Mouse (Mus musculus): Measurements from ENCODE around the gene Mkrn2. TPM values are rescaled to one million over a fixed set of nuclear protein-coding genes. Genes with fewer than 3 reads are reported as not detected.

Mkrn2 gene
- total RNA-seq (2018; cell fraction: chromatin; rRNA removed): 10 to 100 TPM in 9 of 26 experiments, 1 to 10 TPM in 15, under 1 TPM in 2; 0.85 to 17.7 (median 6.2) TPM
- total RNA-seq (2018; cell fraction: cytosol; rRNA removed): 10 to 100 TPM in 5 of 26 experiments, 1 to 10 TPM in 21; 4.3 to 12.0 (median 8.3) TPM
- 10 to 100 TPM in 5 of 26 experiments, 1 to 10 TPM in 21; 1.3 to 24.0 (median 4.9) TPM for total RNA-seq (2018; cell fraction: nucleus; rRNA removed)
- polyA plus RNA-seq (2018): 6.5 to 7.7 TPM (median 7.1 TPM) in 3 replicates

DNA sequence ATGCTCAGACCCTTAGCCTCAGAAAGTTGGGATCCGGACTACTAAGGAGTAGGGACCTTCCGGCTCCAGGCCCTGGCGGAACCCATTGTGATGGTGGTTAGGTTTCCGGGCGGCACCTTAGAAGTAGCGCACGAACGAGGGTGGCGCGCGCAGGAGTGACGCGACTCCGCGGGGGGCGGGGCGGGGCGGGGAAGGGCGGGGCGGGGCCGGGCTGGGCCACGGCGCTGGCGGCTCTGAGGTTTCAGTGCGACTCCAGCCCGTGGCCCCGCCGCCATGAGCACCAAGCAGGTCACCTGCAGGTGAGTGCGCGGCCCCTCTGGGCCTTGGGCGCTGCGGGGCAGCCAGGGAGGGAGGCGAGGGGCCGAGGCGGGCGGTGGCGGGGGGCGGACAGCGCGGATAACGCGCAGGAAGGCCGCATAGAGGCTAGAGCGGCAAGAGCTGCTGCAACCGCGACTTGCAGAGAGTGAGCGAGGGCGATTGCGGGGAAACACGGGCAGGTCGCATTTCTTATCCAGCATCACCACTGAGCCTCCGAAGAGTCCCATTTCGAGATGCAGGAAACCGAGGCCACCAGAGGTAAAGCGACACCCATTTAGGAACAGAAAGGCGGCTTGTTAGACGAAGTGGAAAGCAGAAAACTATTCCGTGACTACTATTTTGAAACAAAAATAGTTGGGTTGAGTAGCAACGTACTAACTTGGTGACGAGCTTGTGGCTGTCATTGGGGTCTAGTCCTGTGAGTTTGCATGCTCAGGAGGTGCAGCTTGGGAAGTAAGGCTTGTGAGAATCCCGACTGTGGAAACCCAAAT is at the start of gene Mkrn2:
Gene Mkrn2 (plus strand): TSS at position 188 of the 809 bp plus-strand sequence.
- Histone ChIP-seq H3K4me3 (ENCODE audit: inconsistent target) (peak within 1 kb of the TSS; percentile 79), H3K79me2 (ENCODE audit: inconsistent target) (peaks cover 46% of the 10 kb centered on the region), H3K36me3 (ENCODE audit: inconsistent target) (no peaks in the 10 kb centered on the region), H3K27ac (peak within 1 kb of the TSS; percentile 2; the same call in 1 of the 2 replicates)
- WGBS (ENCODE audit: missing documents): under 1% methylated on average over 61 of the region's 61 CpGs

DNA sequence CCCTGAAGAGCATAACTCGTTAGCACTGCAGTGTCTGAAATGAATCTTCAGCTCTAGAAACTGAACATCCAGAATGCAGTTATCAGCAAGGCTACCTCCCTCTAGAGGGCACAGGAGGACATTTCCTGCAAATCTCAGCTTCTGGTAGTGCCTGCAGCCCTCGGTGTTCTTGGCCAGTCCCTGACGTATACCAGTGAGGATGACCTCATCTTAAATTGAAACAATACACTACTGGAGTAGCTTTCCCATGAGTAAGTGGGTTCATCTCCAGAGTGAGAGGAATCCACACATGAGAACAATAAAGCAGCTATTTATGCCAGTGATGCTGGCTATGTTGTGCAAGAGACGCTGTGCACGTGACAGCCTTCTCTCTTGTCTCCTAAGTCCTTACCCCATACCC is 46.2 kb upstream of the Mkrn2 start:
- WGBS (ENCODE audit: missing documents): 66% methylated on average over 5 of the region's 5 CpGs
- Histone ChIP-seq H3K4me3 (ENCODE audit: inconsistent target) (no peak overlapping the region), H3K79me2 (ENCODE audit: inconsistent target) (no peaks in the 10 kb centered on the region), H3K27ac (no peak overlapping the region), H3K36me3 (ENCODE audit: inconsistent target) (no peaks in the 10 kb centered on the region)

DNA sequence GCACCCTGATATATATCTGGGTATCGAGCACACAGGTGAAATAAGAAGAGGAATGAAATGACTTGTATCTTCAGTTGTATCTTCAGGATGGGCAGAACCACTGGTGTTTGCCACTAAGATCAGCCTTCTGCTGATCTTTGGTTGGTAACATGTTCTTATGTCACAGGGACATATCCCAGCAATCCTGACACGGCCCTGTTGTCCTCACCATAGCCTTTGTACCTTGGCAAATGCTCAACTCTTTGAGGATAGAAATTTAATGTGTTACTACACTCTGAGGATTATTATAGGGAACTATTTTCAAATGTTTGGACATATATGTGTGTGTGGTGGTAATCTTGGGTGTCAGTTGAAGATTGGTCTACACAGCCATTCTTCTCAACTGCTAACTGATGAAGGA is 43.5 kb upstream of the Mkrn2 start:
- Histone ChIP-seq H3K36me3 (ENCODE audit: inconsistent target) (no peaks in the 10 kb centered on the region), H3K4me3 (ENCODE audit: inconsistent target) (no peak overlapping the region), H3K79me2 (ENCODE audit: inconsistent target) (no peaks in the 10 kb centered on the region), H3K27ac (no peak overlapping the region)
- 86% methylated on average over 2 of the region's 2 CpGs for WGBS (ENCODE audit: missing documents)

DNA sequence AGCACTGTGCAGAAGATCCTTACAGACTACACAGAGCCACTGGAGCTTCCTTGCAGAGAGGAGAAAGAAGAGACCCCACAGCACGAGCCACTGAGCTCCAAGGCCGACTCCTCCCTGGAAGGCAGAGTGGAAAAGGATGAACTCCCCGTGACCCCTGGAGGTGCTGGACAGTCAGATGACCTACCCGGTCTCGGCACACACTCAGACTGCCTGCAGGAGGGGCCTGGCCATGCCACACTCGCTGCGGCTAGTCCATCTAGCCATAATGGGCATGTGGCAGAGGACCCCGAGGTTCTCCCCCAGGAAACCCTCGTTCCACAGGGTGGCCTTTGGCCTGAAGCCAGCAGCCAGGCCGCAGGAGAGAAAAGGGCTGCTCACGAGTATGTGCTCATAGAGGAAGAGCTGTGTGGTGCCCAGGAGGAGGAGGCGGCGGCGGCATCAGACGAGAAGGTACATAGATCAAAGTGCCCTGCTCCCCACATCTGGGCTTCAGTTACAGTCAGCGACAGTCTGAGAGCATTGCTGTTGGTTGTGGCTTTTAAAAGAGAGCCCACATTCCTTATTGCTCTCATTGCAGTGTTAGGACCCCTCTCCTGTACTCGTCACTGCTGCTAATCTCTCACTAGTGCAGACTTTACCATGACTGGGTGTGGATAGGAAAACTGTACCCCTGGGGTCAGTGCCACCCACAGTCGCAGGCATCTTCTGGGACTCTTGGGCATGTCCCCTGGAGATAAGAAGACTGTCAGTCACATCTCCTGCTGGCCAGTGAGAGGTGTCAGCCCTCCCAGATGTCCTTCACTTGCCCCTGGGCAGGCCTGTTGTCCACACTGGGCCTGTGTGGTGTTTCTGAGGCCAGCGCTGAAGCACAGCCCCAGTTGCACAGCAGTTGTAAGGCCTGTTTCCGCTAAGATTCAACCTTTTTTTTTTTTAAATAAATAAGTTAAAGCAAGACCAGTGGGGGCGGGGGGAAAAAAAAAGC is 41.8 kb upstream of the Mkrn2 start:
- Histone ChIP-seq H3K4me3 (ENCODE audit: inconsistent target) (no peak overlapping the region), H3K27ac (no peak overlapping the region), H3K79me2 (ENCODE audit: inconsistent target) (no peaks in the 10 kb centered on the region), H3K36me3 (ENCODE audit: inconsistent target) (no peaks in the 10 kb centered on the region)
- WGBS (ENCODE audit: missing documents): 91% methylated on average over 20 of the region's 21 CpGs

DNA sequence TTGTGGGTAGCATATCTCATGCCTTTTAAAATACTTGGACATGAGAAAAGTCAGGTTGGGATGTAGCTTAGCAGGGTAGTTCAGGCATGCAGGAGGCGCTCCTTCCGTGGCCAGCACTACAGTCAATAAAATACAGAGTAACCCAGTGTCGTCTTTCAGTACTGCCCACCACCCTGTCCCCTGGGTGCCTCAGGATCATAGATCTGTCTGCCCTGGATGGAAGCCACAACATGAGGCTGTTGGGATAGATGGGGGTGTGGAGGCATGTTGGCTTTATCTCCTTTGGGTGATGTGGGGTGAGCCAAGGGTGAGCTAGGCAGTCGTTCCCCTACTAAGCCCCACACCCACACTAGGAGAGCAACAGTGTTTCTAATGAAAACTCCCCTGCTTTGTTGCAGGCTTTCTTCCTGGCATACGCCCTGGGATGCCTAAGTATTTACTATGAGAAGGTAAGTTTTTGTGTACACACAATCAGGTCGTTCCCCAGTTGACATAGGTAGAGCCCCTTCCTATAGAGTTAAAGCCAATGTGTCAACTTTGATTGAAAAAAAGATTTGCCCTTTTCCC is 36.1 kb upstream of the Mkrn2 start:
- Histone ChIP-seq H3K4me3 (ENCODE audit: inconsistent target) (no peak overlapping the region), H3K36me3 (ENCODE audit: inconsistent target) (no peaks in the 10 kb centered on the region), H3K79me2 (ENCODE audit: inconsistent target) (no peaks in the 10 kb centered on the region), H3K27ac (no peak overlapping the region)
- WGBS (ENCODE audit: missing documents): 98% methylated on average over 5 of the region's 6 CpGs

DNA sequence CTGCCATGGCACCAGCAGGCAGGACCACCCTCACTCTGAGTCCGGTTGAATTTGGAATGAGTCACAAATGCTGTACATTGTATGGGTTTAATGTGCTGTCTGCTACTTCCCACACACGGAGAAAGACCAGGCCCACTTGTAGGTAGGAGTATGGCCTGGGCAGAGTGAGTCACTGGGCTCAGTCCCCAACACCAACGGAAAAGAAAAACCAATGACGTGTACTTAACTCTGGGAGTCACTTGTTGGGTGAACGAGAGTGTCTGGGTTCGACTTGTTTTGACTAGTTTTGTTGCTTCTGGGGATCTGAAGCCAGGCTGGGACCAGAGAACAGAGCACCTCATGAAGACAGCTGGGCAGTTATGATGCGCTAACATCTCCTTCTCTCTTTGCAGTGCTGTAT is 27.5 kb upstream of the Mkrn2 start:
- Histone ChIP-seq H3K27ac (no peak overlapping the region), H3K4me3 (ENCODE audit: inconsistent target) (no peak overlapping the region), H3K79me2 (ENCODE audit: inconsistent target) (no peaks in the 10 kb centered on the region), H3K36me3 (ENCODE audit: inconsistent target) (no peaks in the 10 kb centered on the region)
- 97% methylated on average over 7 of the region's 7 CpGs for WGBS (ENCODE audit: missing documents)

DNA sequence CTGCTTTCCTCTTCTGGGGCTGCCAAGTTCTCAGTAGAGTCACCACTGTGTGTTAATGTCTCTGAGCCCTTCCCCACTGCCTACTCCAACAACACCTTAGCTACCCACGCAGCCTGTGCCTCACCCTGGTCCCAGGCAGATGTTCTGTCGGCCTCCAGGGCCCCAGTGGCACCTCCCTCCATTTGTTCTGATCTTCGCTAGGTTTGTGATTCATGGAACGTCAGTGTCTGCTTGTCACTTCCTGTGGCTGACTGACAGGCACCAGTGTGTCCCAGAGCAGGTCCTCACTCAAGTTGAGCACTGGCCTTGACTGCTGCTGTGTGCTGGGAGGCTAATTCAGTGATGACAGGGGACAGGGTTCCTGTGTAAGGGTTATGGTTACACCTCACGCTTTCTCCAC is 24.3 kb upstream of the Mkrn2 start:
- 79% methylated on average over 5 of the region's 5 CpGs for WGBS (ENCODE audit: missing documents)
- no peaks in the 10 kb centered on the region for H3K36me3 ChIP-seq (ENCODE audit: inconsistent target)

DNA sequence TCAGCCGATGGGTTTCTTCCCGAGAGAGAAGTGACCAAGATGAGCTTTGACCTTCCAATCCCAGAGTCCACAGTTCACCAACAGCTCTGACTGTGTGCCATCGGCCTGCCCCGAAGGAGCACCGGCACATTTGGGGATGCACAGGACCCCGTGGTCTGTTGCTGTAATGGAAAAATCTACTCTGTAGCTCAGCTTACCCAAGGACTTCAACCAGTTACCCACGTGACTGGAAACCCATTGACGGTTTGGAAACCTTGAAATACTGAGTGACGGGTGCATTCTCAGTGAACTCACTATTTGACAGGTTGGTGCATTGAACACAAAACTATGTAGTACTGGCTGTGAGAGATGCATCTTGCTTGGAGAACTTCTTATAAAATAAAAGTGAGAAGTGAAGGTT is 23.8 kb upstream of the Mkrn2 start:
- no peak overlapping the region for H3K27ac ChIP-seq
- H3K36me3 ChIP-seq (ENCODE audit: inconsistent target): no peaks in the 10 kb centered on the region
- no peak overlapping the region for H3K4me3 ChIP-seq (ENCODE audit: inconsistent target)
- WGBS (ENCODE audit: missing documents): 98% methylated on average over 9 of the region's 9 CpGs
- no peaks in the 10 kb centered on the region for H3K79me2 ChIP-seq (ENCODE audit: inconsistent target)

More for the DNA sequence above, 24.3 kb upstream of the Mkrn2 start:
- no peaks in the 10 kb centered on the region for H3K79me2 ChIP-seq (ENCODE audit: inconsistent target)
- H3K4me3 ChIP-seq (ENCODE audit: inconsistent target): no peak overlapping the region
- no peak overlapping the region for H3K27ac ChIP-seq

DNA sequence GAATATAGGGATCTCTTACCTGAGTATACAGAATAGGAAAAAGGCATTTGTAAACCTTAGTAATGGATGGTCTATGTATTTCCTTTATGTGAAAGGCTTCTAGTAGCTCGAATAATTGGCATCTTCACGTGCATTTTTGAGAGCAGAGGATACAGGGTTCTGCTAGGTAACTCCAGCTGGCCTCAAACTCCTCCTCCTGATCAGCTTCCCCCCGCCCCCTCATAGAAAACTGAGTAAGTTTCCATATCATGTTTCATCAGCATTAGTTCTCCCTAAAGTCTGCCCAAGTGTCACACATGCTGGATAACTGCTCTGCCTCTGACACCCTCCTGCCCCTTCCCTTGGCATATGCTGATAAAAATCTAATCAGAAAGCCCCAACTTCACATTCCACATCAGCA is 20.9 kb upstream of the Mkrn2 start:
- no peaks in the 10 kb centered on the region for H3K36me3 ChIP-seq (ENCODE audit: inconsistent target)
- H3K4me3 ChIP-seq (ENCODE audit: inconsistent target): no peak overlapping the region
- H3K79me2 ChIP-seq (ENCODE audit: inconsistent target): no peaks in the 10 kb centered on the region
- 92% methylated on average over 3 of the region's 3 CpGs for WGBS (ENCODE audit: missing documents)
- no peak overlapping the region for H3K27ac ChIP-seq

DNA sequence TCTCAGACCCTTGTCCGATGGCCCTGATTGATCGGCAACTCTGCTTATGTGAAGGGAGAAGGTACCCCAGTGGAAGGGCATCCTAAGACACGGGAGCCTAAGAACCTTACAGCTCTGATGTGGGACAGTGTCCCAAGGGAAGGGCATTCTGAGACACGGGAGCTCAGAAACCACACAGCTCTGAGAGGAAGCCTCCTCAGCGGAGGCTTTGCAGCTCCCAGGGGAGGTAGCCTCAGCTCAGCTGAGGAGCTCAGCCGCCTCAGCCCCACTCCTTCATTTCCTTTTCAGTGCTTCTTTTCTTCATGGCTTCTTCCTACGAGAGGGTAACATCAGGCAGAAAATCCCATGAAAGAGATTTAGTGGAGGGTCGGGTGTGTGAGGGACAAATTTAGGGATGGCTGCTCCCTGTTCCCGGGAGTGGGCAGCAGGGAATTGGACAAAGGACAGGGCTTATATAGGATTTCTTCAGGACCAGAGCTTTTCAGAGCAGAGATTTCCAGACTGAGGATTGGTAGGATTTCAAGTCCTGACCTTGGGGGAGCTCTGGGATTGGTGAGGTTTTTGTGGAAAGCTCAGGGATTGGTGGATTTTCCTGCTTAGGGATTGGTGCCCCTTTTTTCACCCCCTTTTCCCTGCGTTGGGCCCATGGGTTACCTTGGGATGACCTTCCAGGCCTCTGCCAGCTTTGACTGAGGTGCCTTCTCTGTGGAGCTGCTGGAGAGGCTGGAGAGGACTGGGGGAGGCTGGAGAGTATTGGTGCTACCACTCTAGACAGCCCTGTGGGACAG is 19.2 kb upstream of the Mkrn2 start:
- H3K36me3 ChIP-seq (ENCODE audit: inconsistent target): no peaks in the 10 kb centered on the region
- H3K27ac ChIP-seq: no peak overlapping the region
- 94% methylated on average over 10 of the region's 10 CpGs for WGBS (ENCODE audit: missing documents)
- no peak overlapping the region for H3K4me3 ChIP-seq (ENCODE audit: inconsistent target)
- H3K79me2 ChIP-seq (ENCODE audit: inconsistent target): no peaks in the 10 kb centered on the region

DNA sequence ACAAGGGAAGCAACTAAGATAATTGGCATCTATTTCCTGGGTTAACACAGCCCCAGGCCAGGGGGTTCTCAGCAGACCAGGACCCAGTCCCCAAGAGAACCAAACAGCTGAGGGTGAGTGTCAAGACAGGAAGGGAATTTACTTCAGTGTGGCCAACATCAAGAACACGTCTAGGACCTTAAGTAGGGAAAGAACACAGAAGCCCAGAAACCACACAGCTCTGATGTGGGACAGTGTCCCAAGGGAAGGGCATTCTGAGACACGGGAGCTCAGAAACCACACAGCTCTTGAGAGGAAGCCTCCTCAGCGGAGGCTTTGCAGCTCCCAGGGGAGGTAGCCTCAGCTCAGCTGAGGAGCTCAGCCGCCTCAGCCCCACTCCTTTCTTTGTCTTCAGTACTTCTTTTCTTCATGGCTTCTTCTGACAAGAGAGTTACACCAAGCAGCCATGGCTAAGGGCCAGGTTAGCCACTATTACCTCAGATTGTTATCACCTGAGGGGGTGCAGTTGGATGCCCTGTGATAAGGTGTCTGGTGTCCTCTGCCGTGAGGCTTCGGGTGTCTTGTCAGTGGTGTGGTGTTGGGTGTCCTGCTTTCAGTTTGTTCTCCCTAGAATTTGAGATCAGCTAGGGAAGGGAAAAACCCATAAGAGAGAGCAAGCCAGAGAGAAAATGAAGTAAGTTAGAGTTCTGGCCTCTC is 18.1 kb upstream of the Mkrn2 start:
- Histone ChIP-seq H3K79me2 (ENCODE audit: inconsistent target) (no peaks in the 10 kb centered on the region), H3K4me3 (ENCODE audit: inconsistent target) (no peak overlapping the region), H3K36me3 (ENCODE audit: inconsistent target) (no peaks in the 10 kb centered on the region), H3K27ac (no peak overlapping the region)
- 69% methylated on average over 6 of the region's 6 CpGs for WGBS (ENCODE audit: missing documents)

DNA sequence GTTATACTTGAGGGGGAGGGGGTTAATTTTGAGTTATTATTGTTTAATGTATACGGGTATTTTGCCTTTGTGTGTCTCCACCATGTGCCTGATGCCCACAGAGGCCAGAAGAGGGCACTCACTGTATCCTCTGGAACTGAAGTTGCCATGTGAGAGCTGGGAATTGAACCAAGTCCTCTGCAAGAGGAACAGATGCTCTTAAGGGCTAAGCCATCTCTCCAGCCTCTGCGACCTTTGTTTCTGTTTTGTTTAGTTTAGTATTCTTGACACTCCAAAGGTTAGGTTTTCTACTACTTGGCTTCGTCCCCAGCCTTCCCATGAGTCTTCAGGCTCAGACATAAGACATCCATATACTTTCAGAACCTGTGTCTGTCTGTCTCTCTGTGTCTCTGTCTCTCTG is 17.5 kb upstream of the Mkrn2 start:
- WGBS (ENCODE audit: missing documents): 85% methylated on average over 3 of the region's 3 CpGs
- Histone ChIP-seq H3K27ac (no peak overlapping the region), H3K4me3 (ENCODE audit: inconsistent target) (no peak overlapping the region), H3K79me2 (ENCODE audit: inconsistent target) (no peaks in the 10 kb centered on the region), H3K36me3 (ENCODE audit: inconsistent target) (no peaks in the 10 kb centered on the region)

DNA sequence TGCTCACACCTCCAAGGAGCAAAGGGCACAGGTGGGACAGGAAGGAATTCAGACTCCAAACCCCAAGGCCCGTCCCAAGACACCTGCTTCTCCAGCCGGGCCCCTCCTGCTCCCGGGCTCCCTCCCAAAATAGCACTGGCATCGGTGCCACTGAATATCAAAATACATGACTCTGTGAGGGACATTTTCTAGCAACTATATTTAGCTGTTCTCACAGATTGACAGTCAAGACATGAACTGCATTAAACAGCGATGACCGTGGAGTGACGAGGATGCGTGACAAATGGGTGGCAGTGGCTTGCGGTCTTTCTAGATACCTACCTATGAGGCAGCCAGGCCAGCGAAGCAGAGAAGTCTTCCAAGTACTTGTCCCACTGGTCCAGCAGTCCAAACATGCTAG is 15.4 kb upstream of the Mkrn2 start:
- no peak overlapping the region for H3K4me3 ChIP-seq (ENCODE audit: inconsistent target)
- H3K79me2 ChIP-seq (ENCODE audit: inconsistent target): no peaks in the 10 kb centered on the region
- WGBS (ENCODE audit: missing documents): 90% methylated on average over 10 of the region's 10 CpGs
- H3K27ac ChIP-seq: no peak overlapping the region
- H3K36me3 ChIP-seq (ENCODE audit: inconsistent target): no peaks in the 10 kb centered on the region

All from macrophage (primary cell).